Mouse (Mus musculus): Measurements from ENCODE around the gene Prkd3.

DNA sequence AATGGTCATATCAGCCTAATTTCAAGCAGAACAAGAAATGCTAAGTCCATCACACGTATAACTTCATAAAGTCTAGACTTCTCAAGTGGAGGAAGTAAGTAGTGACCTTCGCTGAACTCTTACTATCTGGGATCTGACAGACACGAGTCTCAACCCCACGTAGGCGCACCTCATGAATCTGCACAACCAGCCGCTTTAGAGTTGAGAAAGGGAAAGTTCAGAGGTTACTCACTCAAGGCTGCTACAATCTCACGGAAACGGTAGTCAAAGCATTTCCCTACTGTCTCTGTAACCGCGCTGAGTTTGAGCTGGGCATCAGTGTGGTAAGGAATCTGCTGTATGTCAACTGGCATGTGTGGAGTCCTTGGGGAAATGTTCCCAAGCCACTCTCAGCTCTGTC, 4.8 kb downstream of the Prkd3 start:
- no peak for TF ChIP-seq CTCF (conservative IDR thresholded peaks at IDR 0.05; ENCODE audit: low read length)
- TF ChIP-seq POU5F1 (IDR thresholded peaks at IDR 0.05; ENCODE audit: borderline replicate concordance, low read length): no peak
- no peak for TF ChIP-seq NANOG (IDR thresholded peaks at IDR 0.05; ENCODE audit: borderline replicate concordance, low read length)

Measured in E14TG2a.4 (cell line).